Mouse (Mus musculus): ENCODE data around the gene Rbm15b.

The Rbm15b gene

GRCm38 (mm10) chr9:106886828-106887702 is at the start of gene Rbm15b:
Gene Rbm15b (minus strand): TSS chr9:106887428.
- peak; percentile 95 for DNase-seq (ENCODE audit: low spot score)

GRCm38 (mm10) chr9:106934998-106935397 is 47.8 kb upstream of the Rbm15b start:
- no peak for DNase-seq (ENCODE audit: low spot score)

- no peak for DNase-seq (ENCODE audit: low spot score)
Observed at GRCm38 (mm10) chr9:106914878-106915277, 27.6 kb upstream of the Rbm15b start.

GRCm38 (mm10) chr9:106913759-106914158 is 26.5 kb upstream of the Rbm15b start:
- no peak for DNase-seq (ENCODE audit: low spot score)

- no peak for DNase-seq (ENCODE audit: low spot score)
Observed at GRCm38 (mm10) chr9:106911624-106912023, 24.4 kb upstream of the Rbm15b start.

- DNase-seq (ENCODE audit: low spot score): no peak
Observed at GRCm38 (mm10) chr9:106908715-106909114, 21.5 kb upstream of the Rbm15b start.

GRCm38 (mm10) chr9:106908174-106908573 is 20.9 kb upstream of the Rbm15b start:
- no peak for DNase-seq (ENCODE audit: low spot score)

GRCm38 (mm10) chr9:106906597-106906996 is 19.4 kb upstream of the Rbm15b start:
- no peak for DNase-seq (ENCODE audit: low spot score)

- no peak for DNase-seq (ENCODE audit: low spot score)
Observed at GRCm38 (mm10) chr9:106903791-106904134, 16.5 kb upstream of the Rbm15b start.

GRCm38 (mm10) chr9:106903099-106903790 is 16.0 kb upstream of the Rbm15b start:
- no peak for DNase-seq (ENCODE audit: low spot score)

- no peak for DNase-seq (ENCODE audit: low spot score)
Observed at GRCm38 (mm10) chr9:106901596-106901995, 14.4 kb upstream of the Rbm15b start.

- DNase-seq (ENCODE audit: low spot score): no peak
Observed at GRCm38 (mm10) chr9:106898901-106899300, 11.7 kb upstream of the Rbm15b start.

- DNase-seq (ENCODE audit: low spot score): no peak
Observed at GRCm38 (mm10) chr9:106893327-106893726, 6.1 kb upstream of the Rbm15b start.

- DNase-seq (ENCODE audit: low spot score): no peak
Observed at GRCm38 (mm10) chr9:106892552-106892875, 5.3 kb upstream of the Rbm15b start.

- peak; percentile 91 for DNase-seq (ENCODE audit: low spot score)
Observed at GRCm38 (mm10) chr9:106891829-106892551, 4.8 kb upstream of the Rbm15b start, which contains the start of gene Manf. Gene Manf (minus strand): TSS chr9:106891979.

GRCm38 (mm10) chr9:106891341-106891741 is 4.1 kb upstream of the Rbm15b start:
- no peak for DNase-seq (ENCODE audit: low spot score)

- DNase-seq (ENCODE audit: low spot score): no peak
Observed at GRCm38 (mm10) chr9:106890496-106891240, 3.4 kb upstream of the Rbm15b start.

GRCm38 (mm10) chr9:106889321-106889720 is 2.1 kb upstream of the Rbm15b start:
- no peak for DNase-seq (ENCODE audit: low spot score)

GRCm38 (mm10) chr9:106888346-106888745 is 1.1 kb upstream of the Rbm15b start:
- no peak for DNase-seq (ENCODE audit: low spot score)

- DNase-seq (ENCODE audit: low spot score): no peak
Observed at GRCm38 (mm10) chr9:106885901-106886731, 1.1 kb downstream of the Rbm15b start.
